Mouse (Mus musculus) heart, embryonic 16.5 days (tissue): Measurements from ENCODE around the gene Mgat5b. TPM values are rescaled to one million over a fixed set of nuclear protein-coding genes. Genes with fewer than 3 reads are reported as not detected.

ENCODE experiments used
- ATAC-seq: fragments of 200-750 bp; cut with Nextera tagmentation; replicated peaks from 2 replicates; pipeline ENCODE4 v1.8.0; 2017; ENCODE audit warnings: moderate number of reproducible peaks; ENCODE audit not compliant: insufficient read depth, low FRiP score; ENCODE audit errors: extremely low read depth
- H3K27ac ChIP-seq: fragments of 300-500 bp; sonication (generic); 2 replicates; pipeline ENCODE4 v1.5.1; 2014; ENCODE audit warnings: mild to moderate bottlenecking, low read length, control low read depth, moderate library complexity
- H3K27me3 ChIP-seq: fragments of 300-500 bp; sonication (generic); 2 replicates; pipeline ENCODE4 v1.6.1; 2014; ENCODE audit warnings: low read length, mixed read lengths; ENCODE audit not compliant: control insufficient read depth, insufficient read depth
- H3K36me3 ChIP-seq: fragments of 300-500 bp; sonication (generic); 2 replicates; pipeline ENCODE4 v1.6.1; 2014; ENCODE audit not compliant: control insufficient read depth, insufficient read depth
- H3K4me1 ChIP-seq: fragments of 300-500 bp; sonication (generic); 2 replicates; pipeline ENCODE4 v1.6.1; 2014; ENCODE audit warnings: low read length, mixed read lengths; ENCODE audit not compliant: control insufficient read depth, insufficient read depth
- H3K4me2 ChIP-seq: fragments of 300-500 bp; sonication (generic); 2 replicates; pipeline ENCODE4 v1.6.1; 2014; ENCODE audit warnings: low read depth, mild to moderate bottlenecking, control low read depth, low read length
- H3K4me3 ChIP-seq: fragments of 300-500 bp; sonication (generic); 2 replicates; pipeline ENCODE4 v1.5.1; 2014; ENCODE audit warnings: mild to moderate bottlenecking, control low read depth, low read length
- H3K9ac ChIP-seq: fragments of 300-500 bp; sonication (generic); 2 replicates; pipeline ENCODE4 v1.6.1; 2014; ENCODE audit warnings: low read length, control low read depth
- H3K9me3 ChIP-seq: fragments of 300-500 bp; sonication (generic); replicated peaks from 2 replicates; pipeline ENCODE4 v1.6.1; 2016; ENCODE audit warnings: low read length; ENCODE audit not compliant: control insufficient read depth
- WGBS: fragments of 180-500 bp; shearing (Covaris S2); extraction: QIAGEN DNeasy Blood & Tissue Kit; methylation state at CpG from one replicate; pipeline ENCODE4 v1.1.7; 2014; 5-methylcytosine and 5-hydroxymethylcytosine counted together
- polyA plus RNA-seq: library from polyadenylated mRNA; unstranded; fragments of >200 nt; fragmentation: Nextera tagmentation; extraction: Ambion mirVana; gene quantifications from 2 replicates; pipeline ENCODE4 v1.2.1, GENCODE M21; 2015

Gene Mgat5b
- polyA plus RNA-seq, 1 experiment from 2014 or later: 0.34 TPM

GRCm38 (mm10) chr11:116982543-116982942 lies 63.9 kb downstream of the Mgat5b start:
- Histone ChIP-seq H3K27ac (no peak overlapping the region), H3K4me2 (no peak overlapping the region), H3K36me3 (no peaks in the 10 kb centered on the region), H3K27me3 (no peaks in the 10 kb centered on the region), H3K4me1 (0 out of 2 replicates have a peak, but pooled peaks cover 3% of the 10 kb centered on the region), H3K9me3 (no peaks in the 10 kb centered on the region), H3K4me3 (no peak overlapping the region), H3K9ac (no peak overlapping the region)
- no peak for ATAC-seq
- WGBS: 52% methylated on average over 4 of the region's 4 CpGs

- WGBS: 77% methylated on average over 15 of the region's 15 CpGs
- Histone ChIP-seq H3K4me1 (no peaks in the 10 kb centered on the region), H3K4me2 (no peak overlapping the region), H3K27me3 (no peaks in the 10 kb centered on the region), H3K9ac (no peak overlapping the region), H3K27ac (no peak overlapping the region), H3K36me3 (no peaks in the 10 kb centered on the region), H3K4me3 (no peak overlapping the region), H3K9me3 (no peaks in the 10 kb centered on the region)
- ATAC-seq: no peak
Measured at GRCm38 (mm10) chr11:116985504-116986385, 67.1 kb downstream of the Mgat5b start.

GRCm38 (mm10) chr11:116988131-116988530 lies 69.5 kb downstream of the Mgat5b start:
- no peaks in the 10 kb centered on the region for H3K4me1 ChIP-seq
- no peaks in the 10 kb centered on the region for H3K9me3 ChIP-seq
- H3K36me3 ChIP-seq: no peaks in the 10 kb centered on the region
- H3K4me2 ChIP-seq: no peak overlapping the region
- no peak overlapping the region for H3K9ac ChIP-seq
- peaks cover 7% of the 10 kb centered on the region for H3K27me3 ChIP-seq
- no peak for ATAC-seq
- no peak overlapping the region for H3K27ac ChIP-seq
- WGBS: 68% methylated on average over 8 of the region's 8 CpGs
- no peak overlapping the region for H3K4me3 ChIP-seq

- H3K36me3 ChIP-seq: no peaks in the 10 kb centered on the region
- no peak for ATAC-seq
Measured at GRCm38 (mm10) chr11:116990231-116990630, 71.6 kb downstream of the Mgat5b start.

GRCm38 (mm10) chr11:116991410-116991809 lies 72.7 kb downstream of the Mgat5b start:
- H3K36me3 ChIP-seq: no peaks in the 10 kb centered on the region
- no peak overlapping the region for H3K9ac ChIP-seq
- no peak for ATAC-seq
- no peak overlapping the region for H3K27ac ChIP-seq
- no peak overlapping the region for H3K4me2 ChIP-seq
- peaks cover 31% of the 10 kb centered on the region for H3K27me3 ChIP-seq
- H3K9me3 ChIP-seq: no peaks in the 10 kb centered on the region
- no peaks in the 10 kb centered on the region for H3K4me1 ChIP-seq
- no peak overlapping the region for H3K4me3 ChIP-seq
- 65% methylated on average over 8 of the region's 8 CpGs for WGBS

More at GRCm38 (mm10) chr11:116990231-116990630, 71.6 kb downstream of the Mgat5b start:
- Histone ChIP-seq H3K4me2 (no peak overlapping the region), H3K4me1 (no peaks in the 10 kb centered on the region), H3K9ac (no peak overlapping the region), H3K9me3 (no peaks in the 10 kb centered on the region), H3K27me3 (peaks cover 21% of the 10 kb centered on the region), H3K4me3 (no peak overlapping the region), H3K27ac (no peak overlapping the region)
- WGBS: 85% methylated on average over 7 of the region's 7 CpGs

DNA sequence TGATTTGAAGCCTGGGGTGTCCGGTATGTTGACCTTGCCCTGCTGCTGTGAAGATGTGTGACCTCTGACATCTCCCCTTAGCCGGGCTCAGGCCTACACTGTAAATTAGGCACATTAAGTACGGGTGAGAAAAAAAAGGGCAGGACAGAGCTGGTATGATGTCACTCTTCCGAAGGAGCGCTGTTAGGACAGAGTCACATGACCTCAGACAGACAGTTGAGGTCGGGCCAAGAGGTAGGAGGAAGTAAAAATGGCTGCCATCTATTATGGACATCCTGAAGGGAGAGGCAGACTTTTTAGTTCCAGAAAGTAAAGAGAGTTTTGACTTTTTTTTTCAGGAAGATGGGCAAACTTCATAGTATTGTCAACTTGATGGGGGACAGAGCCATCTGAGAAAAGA lies 73.3 kb downstream of the Mgat5b start:
- ATAC-seq: no peak

GRCm38 (mm10) chr11:116994095-116994582 lies 75.5 kb downstream of the Mgat5b start:
- no peak overlapping the region for H3K4me3 ChIP-seq
- peaks cover 33% of the 10 kb centered on the region for H3K27me3 ChIP-seq
- H3K27ac ChIP-seq: no peak overlapping the region

More for the DNA sequence above, 73.3 kb downstream of the Mgat5b start:
- Histone ChIP-seq H3K4me1 (no peaks in the 10 kb centered on the region), H3K9me3 (no peaks in the 10 kb centered on the region), H3K4me2 (no peak overlapping the region), H3K9ac (no peak overlapping the region), H3K4me3 (no peak overlapping the region), H3K27ac (no peak overlapping the region), H3K27me3 (peaks cover 33% of the 10 kb centered on the region), H3K36me3 (no peaks in the 10 kb centered on the region)
- 70% methylated on average over 6 of the region's 6 CpGs for WGBS

DNA sequence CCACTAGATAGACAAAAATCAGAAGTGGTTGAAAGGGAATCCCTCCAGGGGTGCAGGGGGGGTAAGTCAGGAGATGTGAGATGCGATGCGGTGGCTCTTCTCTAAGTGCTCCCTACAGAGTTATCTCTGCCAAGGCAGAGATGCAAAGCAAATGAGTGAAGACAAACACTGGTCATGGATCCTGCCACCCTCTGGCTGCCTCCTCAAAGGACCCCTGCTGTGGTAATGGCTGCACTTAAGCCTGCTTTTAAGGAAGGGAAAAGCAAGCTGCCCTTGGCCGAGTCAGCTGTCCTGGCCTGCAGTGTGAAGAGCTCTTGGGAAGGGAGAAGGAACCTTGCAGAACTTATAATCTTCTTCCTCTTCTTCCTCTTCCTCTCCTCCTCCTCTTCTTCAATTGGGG lies 78.3 kb downstream of the Mgat5b start:
- ATAC-seq: no peak
- H3K36me3 ChIP-seq: no peaks in the 10 kb centered on the region
- no peaks in the 10 kb centered on the region for H3K4me1 ChIP-seq
- no peak overlapping the region for H3K4me2 ChIP-seq
- H3K9ac ChIP-seq: no peak overlapping the region
- no peaks in the 10 kb centered on the region for H3K9me3 ChIP-seq
- no peak overlapping the region for H3K27ac ChIP-seq
- peaks cover 33% of the 10 kb centered on the region for H3K27me3 ChIP-seq
- WGBS: 28% methylated on average over 3 of the region's 3 CpGs
- no peak overlapping the region for H3K4me3 ChIP-seq

More at GRCm38 (mm10) chr11:116994095-116994582, 75.5 kb downstream of the Mgat5b start:
- H3K4me2 ChIP-seq: peak overlapping the region; percentile 31
- H3K9ac ChIP-seq: no peak overlapping the region
- H3K4me1 ChIP-seq: no peaks in the 10 kb centered on the region
- H3K9me3 ChIP-seq: no peaks in the 10 kb centered on the region
- ATAC-seq: no peak
- WGBS: 3% methylated on average over 18 of the region's 18 CpGs
- H3K36me3 ChIP-seq: no peaks in the 10 kb centered on the region

DNA sequence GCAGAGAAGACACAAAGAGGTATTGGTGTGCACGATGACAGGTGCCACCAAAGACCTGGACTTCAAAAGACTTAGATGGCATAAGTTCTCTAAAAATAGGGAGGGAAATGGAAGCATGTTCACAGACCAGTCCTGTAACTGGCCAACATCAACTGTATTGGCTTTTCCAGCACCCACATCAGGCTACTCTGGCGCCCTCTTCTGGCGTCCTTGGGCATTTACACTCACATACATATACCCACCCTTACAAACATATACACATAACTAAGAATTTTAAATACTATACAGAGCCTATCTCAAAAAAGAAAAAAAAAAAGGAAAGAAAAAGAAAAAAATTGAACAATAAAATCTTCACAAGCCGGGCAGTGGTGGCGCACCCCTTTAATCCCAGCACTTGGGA lies 80.3 kb downstream of the Mgat5b start:
- Histone ChIP-seq H3K27me3 (peaks cover 21% of the 10 kb centered on the region), H3K4me1 (no peaks in the 10 kb centered on the region), H3K4me3 (no peak overlapping the region), H3K9ac (no peak overlapping the region), H3K4me2 (no peak overlapping the region), H3K27ac (no peak overlapping the region), H3K36me3 (no peaks in the 10 kb centered on the region), H3K9me3 (no peaks in the 10 kb centered on the region)
- WGBS: 87% methylated on average over 5 of the region's 5 CpGs
- no peak for ATAC-seq
